Mouse (Mus musculus): Measurements from ENCODE around the gene Sec16a.

DNA sequence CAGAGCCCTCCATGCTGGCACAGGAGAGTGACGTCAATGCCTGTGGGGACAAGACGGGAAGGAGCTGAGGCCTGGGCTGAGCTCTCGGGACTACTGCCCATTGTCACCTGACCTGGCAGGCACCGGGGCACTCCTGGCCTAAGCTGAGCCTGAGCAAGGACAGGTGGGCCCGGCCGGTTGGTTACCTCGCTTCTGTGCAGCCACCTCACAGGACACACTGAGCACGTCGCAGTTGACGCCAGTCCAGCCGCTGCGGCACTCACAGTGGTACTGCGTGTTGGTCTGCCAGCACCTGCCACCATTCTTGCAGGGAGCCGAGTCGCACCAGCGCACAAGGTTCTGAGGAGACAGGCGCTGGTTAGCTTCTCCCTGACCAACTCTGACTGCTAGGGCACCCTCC lies 26.0 kb upstream of the Sec16a start:
- TF ChIP-seq POLR2A (IDR thresholded peaks at IDR 0.05; ENCODE audit: extremely low read depth, insufficient read depth, low read length) (no peak), CTCF (IDR thresholded peaks at IDR 0.05; ENCODE audit: low read depth, low read length) (no peak)

All from liver, adult 2 months (tissue).